Mouse (Mus musculus) CD8-positive naive resting alpha-beta T cell, adult 57 days (primary cell): ENCODE results near the gene Frat2. TPM values are rescaled to one million over a fixed set of nuclear protein-coding genes. Genes with fewer than 3 reads are reported as not detected.

ENCODE experiments used
- total RNA-seq: library from RNA; stranded (reverse); gene quantifications from one replicate; pipeline ENCODE4 v1.2.4, GENCODE M21; 2023

Gene Frat2
- 98.7 TPM for total RNA-seq

GRCm38 (mm10) chr19:41847992-41848851 is at the start of gene Frat2:
Gene Frat2, minus strand, starts transcription at chr19:41848132.

DNA sequence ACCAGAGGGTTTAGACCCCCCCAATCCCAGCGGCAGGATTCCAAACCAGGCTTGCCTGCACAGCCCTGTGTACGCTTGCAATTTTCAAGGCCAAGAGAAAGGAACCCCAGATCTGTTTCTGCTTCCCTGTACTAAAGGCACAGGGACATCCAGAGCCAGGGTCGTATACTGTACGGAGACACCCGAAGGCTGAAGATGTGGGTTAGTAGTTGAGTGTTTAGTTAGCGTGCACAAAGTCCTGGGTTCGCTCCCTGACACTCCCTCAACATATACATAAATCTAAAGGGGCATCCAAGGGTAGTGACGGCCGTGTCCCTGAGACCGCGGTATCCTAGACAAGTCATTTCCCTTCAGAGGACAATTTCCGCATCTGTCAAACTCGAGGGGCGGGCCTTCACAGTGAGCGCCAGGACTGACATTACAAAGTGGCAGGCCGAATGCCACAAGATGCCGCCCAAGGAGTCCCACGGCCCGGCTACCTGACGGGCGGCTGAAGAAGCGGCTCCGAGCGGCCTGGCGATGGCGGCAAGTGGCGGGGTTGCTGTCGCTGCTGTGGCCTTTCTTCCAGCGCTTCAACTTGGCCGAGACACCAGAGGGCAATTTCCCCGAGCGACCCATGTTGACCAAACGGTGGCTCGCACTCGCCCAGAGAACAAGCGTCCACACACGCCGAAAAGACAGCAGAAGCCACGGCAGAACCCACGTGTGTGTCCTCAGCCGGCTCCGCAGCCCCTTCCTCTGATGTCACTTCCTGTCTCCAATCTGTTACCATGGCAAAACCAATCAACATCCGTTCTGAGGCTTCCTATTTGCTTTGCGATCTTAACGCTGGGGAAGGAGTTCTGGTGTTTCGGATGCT is 47.8 kb upstream of the Frat2 start, which contains the start of gene Rrp12:
Gene Rrp12, minus strand, starts transcription at position 714 of the 859 bp plus-strand sequence.

DNA sequence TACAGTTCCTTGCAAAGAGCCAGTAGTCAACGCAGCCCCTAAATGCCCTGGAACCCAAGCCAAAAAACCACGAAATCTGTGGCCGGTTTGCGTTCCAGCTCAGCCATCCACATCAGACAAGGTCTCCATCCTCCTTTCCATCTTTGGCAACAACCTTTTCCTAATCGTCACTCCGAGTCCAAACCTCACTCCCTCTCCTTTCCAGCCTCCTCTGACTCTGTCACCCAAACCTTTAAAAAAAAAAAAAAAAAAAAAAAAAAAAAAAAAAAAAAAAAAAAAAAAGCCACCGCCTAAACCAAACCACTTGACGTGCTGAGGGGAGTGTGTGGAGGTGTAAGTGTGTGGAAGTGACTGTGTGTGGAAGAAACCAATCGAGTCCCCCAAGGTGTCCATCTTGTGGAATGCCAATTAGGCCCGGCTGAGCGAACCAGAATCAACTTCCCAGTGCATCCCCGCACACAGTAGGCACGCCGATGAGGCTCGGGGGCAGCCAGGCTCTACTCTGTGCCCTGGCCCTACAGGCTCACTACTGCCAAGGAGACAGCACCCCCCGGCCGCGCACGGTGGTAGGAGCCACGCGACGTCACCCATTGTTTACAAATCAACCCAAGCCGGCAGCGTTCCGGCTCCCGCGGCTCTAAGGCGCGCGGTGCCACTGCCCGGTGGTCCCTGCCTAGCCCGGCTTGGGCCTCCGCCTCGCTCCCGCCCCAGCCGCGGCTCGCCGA is 18.4 kb downstream of the Frat2 start, which contains the start of gene Frat1:
Gene Frat1, plus strand, starts transcription at position 590 of the 725 bp plus-strand sequence.

DNA sequence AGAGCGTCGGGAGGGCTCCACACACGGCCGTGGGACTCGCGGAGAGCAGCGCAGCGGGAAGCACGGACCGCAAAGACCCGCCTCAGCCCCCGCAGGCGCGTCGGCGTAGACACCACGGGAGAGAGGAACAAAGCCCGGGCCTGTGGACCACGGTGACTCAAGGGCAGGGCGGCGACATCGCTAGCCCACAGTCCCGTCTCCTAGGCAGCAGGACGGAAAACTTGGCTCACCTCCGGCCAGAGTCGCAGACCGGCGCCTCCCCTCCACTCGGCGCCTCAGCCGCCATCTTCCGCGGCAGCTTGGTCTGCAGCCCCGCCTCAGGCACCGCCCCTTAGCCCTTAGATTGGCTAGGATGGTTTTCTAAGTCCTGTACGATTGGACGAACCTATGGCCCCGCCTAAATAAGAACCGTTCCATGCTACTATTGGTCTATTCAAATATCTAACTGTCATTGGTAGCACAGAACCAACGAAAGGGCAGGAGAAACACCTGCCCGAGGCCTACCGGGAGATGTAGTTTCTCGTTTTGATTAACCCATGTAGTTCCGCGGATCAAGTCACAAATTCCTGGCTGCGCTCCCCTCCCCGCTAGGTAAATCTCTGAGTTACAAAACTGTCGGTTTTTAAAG is 46.1 kb downstream of the Frat2 start, which contains the start of gene Arhgap19:
Gene Arhgap19, minus strand, starts transcription at position 306 of the 628 bp plus-strand sequence.

Other genes starting within 250 kb of the Frat2 start
- gene Slit1, start 104.5 kb downstream of the Frat2 start, total RNA-seq, result 0.15 TPM
- gene Arhgap19, start 46.1 kb downstream of the Frat2 start, total RNA-seq, result 2.9 TPM
- 67.5 TPM for gene Frat1, start 18.2 kb downstream of the Frat2 start, total RNA-seq
- gene Rrp12, start 48.0 kb upstream of the Frat2 start, total RNA-seq, result 35.0 TPM
- gene Pgam1, start 63.8 kb upstream of the Frat2 start, total RNA-seq, result 47.8 TPM
- gene Exosc1, start 85.3 kb upstream of the Frat2 start, total RNA-seq, result 36.5 TPM
- 24.0 TPM for gene Zdhhc16, start 85.3 kb upstream of the Frat2 start, total RNA-seq
- 112 TPM for gene Mms19, start 133.0 kb upstream of the Frat2 start, total RNA-seq
- 11.9 TPM for gene Ubtd1, start 133.6 kb upstream of the Frat2 start, total RNA-seq
- not detected for gene Ankrd2, start 187.9 kb upstream of the Frat2 start, total RNA-seq
- not detected for gene Hoga1, start 197.5 kb upstream of the Frat2 start, total RNA-seq
- not detected for gene 4933411K16Rik, start 204.1 kb upstream of the Frat2 start, total RNA-seq
- not detected for gene Morn4, start 238.2 kb upstream of the Frat2 start, total RNA-seq
- 49.5 TPM for gene Pi4k2a, start 242.3 kb upstream of the Frat2 start, total RNA-seq